Mouse (Mus musculus): ENCODE data around the gene Inka2. TPM values are rescaled to one million over a fixed set of nuclear protein-coding genes. Genes with fewer than 3 reads are reported as not detected.

Inka2 gene
- polyA plus RNA-seq (2012; rRNA removed), result 10.8 and 11.7 TPM in 2 replicates

DNA sequence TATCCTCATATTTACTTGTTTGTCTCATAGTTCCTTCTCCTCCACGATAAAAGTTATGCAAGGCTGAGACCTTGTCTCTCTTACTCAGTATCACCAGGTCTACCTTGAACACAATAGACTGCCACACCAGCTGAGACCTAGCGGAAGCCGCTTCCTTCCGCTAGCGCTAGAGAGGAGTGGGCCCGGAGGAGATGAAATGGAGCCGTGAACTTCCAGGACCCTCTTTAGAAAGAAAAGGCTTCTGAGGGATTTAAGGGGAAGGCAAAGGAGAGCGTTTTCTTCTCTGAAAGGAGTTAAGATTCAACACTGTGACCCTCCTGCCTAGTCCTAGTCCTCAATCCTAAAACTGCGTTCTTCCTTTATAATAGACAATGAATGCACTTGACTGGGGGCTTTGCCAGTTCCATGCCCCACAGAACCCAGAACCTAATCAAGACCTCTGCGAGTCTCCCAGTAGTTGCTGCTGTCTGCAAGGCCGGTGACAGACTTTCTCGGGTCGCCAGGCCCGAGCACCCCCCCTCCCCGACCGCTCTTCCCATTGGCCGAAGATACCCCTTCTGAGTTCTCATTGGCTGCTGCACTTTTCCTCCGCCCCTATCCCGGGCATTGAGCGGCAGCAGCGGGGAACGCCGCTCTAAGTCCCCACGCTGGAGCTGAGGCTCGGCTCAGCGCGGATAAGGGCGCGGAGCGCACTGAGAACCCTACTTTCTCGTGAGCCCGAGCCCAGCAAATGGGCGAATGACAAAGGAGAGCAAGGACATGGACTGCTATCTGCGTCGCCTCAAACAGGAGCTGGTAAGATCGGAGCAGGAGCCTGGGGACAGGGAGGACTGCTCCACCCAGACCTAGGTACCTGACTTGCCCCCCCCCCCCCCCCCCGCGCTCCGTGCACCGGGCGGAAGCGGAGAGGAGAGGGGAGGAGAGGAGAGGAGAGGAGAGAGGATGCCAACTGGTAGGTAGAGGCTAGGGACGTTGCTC, at the start of gene Inka2:
Gene Inka2 (plus strand): TSS at position 569 of the 978 bp plus-strand sequence.

DNA sequence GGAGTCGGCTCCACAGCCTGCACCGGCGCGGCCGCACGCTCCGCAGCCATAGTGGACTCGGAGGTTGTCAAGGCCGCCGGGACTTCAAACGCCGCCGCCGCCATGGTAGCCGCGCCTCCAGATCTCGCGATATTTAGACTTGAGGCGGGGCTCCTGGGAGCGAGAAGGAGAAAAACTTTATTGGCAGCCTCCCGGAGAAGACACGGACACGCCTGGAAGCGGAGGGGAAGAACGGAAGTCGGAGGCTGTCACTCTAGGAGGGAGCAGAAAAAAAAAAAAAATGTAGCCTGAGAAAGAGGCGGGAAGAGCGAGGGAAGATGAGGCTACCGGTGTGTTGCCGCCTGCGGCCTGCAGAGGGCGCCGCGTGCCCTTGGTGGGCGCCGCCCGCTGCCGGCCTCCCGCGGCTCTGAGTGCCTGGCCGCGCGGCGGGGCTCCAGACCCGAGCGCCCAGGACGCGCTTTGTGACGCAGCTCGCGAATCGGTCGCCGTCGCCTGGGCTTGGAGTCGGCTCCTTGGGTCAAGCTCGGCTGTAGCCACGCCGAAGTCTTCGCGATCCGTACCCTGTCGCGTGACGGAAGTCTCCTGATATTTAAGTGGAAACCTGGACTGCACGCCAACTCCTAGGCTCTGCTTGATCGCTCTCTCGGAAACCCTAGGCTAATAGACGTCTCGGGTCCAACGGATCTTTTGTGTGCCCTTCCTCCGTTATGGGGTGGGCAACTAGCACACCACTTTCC, 16.9 kb upstream of the Inka2 start, which contains the start of gene Ddx20:
Gene Ddx20 (minus strand): TSS at position 251 of the 737 bp plus-strand sequence.

Other genes with a start within 250 kb of the Inka2 start
- 15.8 and 16.1 TPM in 2 replicates for gene Ddx20, start 17.0 kb upstream of the Inka2 start, polyA plus RNA-seq (2012; rRNA removed)
- gene Rap1a, start 96.7 kb downstream of the Inka2 start, polyA plus RNA-seq (2012; rRNA removed), result 41.1 and 49.6 TPM in 2 replicates
- gene Adora3, start 166.3 kb downstream of the Inka2 start, polyA plus RNA-seq (2012; rRNA removed), result 0.19 TPM in 2 replicates
- 0.16 TPM in 1 of 2 replicates, not detected in the other for gene Tmigd3, start 166.3 kb downstream of the Inka2 start, polyA plus RNA-seq (2012; rRNA removed)
- gene I830077J02Rik, start 228.1 kb downstream of the Inka2 start, polyA plus RNA-seq (2012; rRNA removed), result 0.31 and 0.49 TPM in 2 replicates